Mouse (Mus musculus) gastrocnemius, postnatal 25 days (tissue): Measurements from ENCODE around the gene Ube4a. TPM values are rescaled to one million over a fixed set of nuclear protein-coding genes. Genes with fewer than 3 reads are reported as not detected.

Experiments
- DNase-seq: peaks from one replicate; pipeline ENCODE4 v3.0.0; 2022
- long read RNA-seq, 2 experiments: library from polyadenylated mRNA; stranded (forward); transcript quantifications; one replicate each; pipeline ENCODE4 v2.0.0; 2021
- total RNA-seq, 2 experiments: library from RNA; stranded (reverse); gene quantifications; 1 replicate in 1 of 2; 2 replicates in 1 of 2; pipeline ENCODE4 v1.2.3; 2021

Gene Ube4a
- total RNA-seq: 10 to 100 TPM; 32.9 to 35.5 TPM
- long read RNA-seq, experiment 1, partial matches to known transcripts: 0 of 2 reads
- long read RNA-seq, experiment 1, other reads (novel, unspliced or antisense): 2 of 2 reads
- long read RNA-seq, experiment 2, partial matches to known transcripts: 3 of 8 reads
- long read RNA-seq, experiment 2, other reads (novel, unspliced or antisense): 5 of 8 reads

GRCm38 (mm10) chr9:44965126-44965832, at the start of gene Ube4a:
TSS of gene Ube4a (minus strand) at chr9:44965600.
- peak; percentile 97 for DNase-seq

- no peak for DNase-seq
Observed at GRCm38 (mm10) chr9:45014879-45015278, 49.5 kb upstream of the Ube4a start.

GRCm38 (mm10) chr9:45011291-45011690, 45.9 kb upstream of the Ube4a start:
- no peak for DNase-seq

- DNase-seq: no peak
Observed at GRCm38 (mm10) chr9:45010461-45010860, 45.1 kb upstream of the Ube4a start.

- DNase-seq: no peak
Observed at GRCm38 (mm10) chr9:45009180-45010078, 44.0 kb upstream of the Ube4a start, which contains the start of gene Cd3e. TSS of gene Cd3e (minus strand) at chr9:45009627.

DNA sequence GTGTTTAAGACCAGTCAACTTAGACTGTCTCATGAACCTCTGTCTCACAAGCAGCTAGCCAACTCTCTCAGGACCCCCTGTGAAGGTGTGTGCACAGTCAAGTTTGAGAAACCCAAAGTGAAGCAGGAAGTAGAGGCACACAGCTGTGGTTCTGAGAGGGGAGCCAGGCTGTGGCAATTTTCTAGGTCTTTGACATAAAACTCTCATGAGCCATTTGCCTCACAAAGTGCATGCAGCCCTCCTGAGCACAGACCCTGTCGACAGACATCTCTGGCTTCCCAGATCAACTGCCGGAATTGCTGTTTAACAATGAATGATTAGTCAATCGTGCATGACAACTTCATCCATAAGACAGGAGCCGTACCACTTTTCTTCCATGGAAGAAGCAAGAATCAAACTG, 42.9 kb upstream of the Ube4a start:
- DNase-seq: no peak

DNA sequence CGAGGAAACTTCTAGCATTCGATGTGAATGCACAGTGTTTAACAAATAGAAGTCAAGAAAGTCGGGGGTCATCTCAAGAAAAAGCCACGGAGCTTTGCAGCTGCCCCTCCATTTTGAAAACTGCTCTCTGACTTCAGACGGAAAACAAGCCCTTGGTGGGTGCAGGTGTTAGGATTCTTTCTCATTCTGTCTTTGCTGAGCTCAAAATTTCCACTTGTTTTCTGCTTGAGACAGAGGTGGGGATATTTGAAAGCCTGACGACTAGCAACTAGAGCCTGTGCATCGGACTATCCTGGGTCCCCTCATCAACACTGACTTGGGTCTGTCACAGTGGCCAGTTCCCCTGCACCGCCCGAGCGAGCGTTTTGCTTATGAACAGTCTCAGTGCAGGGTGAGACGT, 42.0 kb upstream of the Ube4a start:
- no peak for DNase-seq

DNA sequence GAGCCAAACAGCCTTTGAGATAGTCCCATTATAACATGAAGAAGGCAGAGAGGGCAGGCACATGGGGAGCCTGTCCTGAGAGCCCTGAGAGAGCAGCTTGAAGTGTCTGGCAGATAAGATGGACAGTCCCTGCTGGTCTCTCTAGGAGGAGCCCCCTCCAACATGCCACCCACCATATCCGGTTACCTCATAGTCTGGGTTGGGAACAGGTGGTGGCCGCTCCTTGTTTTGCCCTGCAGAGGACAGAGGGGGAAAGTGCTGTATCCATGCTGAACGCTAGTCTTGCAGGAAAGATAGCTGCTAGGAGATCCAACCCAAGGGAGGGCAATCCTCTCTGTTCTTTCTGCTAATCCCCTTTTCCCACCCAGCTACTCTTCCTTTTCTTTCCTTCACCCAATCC, 34.8 kb upstream of the Ube4a start:
- DNase-seq: no peak

- DNase-seq: no peak
Observed at GRCm38 (mm10) chr9:44999776-45000175, 34.4 kb upstream of the Ube4a start.

DNA sequence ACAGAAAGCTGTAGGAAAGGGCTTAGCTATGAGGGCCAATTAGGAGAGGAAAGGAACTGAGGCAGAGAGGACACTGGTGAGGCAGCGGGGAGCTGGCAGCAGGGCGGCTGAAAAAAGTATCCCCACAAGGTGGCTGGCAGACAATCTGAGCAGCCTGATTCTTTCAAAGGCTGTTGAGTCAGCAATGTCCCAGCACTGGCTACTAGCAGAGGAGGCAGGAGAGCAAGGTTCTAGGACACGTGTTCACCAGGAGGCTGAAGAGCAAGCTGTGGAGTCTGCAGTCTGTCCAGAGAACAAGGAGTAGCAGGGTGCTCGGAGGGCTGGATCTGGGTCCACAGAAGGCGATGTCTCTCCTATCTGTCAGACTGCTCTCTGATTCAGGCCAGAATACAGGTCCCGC, 33.8 kb upstream of the Ube4a start:
- DNase-seq: peak; percentile 56

- no peak for DNase-seq
Observed at GRCm38 (mm10) chr9:44998138-44998537, 32.7 kb upstream of the Ube4a start.

DNA sequence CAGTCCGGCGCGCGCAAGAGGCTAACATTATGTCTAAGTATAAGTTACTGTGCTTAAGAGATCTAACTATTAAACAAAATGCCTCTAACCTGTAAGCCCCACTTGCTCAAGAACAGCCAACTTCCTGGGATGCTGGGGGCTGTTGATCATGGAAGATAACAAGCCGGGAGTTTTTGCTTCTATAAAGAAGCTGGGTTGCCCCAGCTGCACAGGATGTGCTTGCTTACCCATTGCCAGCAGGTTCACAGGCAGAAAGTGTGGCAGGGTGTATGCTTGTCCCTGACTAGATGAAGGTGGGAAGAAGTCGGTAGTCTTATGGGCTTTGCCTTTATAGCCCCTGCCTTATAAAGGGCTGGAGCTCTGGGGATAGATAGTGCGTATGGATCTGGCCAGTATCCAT, 31.2 kb upstream of the Ube4a start:
- DNase-seq: no peak

- DNase-seq: no peak
Observed at GRCm38 (mm10) chr9:44994962-44995361, 29.6 kb upstream of the Ube4a start.

GRCm38 (mm10) chr9:44993268-44993667, 27.9 kb upstream of the Ube4a start:
- no peak for DNase-seq

GRCm38 (mm10) chr9:44992271-44992670, 26.9 kb upstream of the Ube4a start:
- DNase-seq: no peak

GRCm38 (mm10) chr9:44991821-44992220, 26.4 kb upstream of the Ube4a start:
- DNase-seq: no peak

GRCm38 (mm10) chr9:44986976-44987375, 21.6 kb upstream of the Ube4a start:
- DNase-seq: no peak

DNA sequence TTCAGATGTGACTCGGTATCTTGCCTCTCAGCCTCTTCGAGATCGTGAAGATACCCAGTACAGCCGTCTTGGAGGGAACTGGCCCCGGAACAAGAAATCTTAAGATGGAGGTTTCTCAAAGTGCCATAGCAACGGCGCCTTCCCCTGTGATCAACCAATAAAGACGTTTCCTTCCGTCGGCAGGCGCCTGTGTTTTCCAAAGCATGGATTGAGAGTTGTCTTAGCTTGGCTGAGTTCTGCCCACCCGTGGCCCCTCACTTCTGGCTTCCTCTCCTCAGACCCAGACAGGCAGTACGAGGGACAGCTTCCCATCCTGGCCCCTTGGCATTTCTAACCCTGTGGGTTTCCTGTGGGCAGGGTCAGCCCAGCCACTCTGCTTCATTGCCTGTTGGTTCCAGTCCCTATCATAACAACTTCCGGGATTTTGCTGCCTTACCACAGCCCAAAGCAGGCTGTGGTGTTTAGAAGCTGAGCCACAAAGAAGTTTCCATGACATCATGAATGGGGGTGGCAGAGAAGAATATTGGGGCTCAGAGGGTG, 20.9 kb upstream of the Ube4a start:
- peak; percentile 31 for DNase-seq

GRCm38 (mm10) chr9:44985721-44986161, 20.3 kb upstream of the Ube4a start:
- no peak for DNase-seq

- no peak for DNase-seq
Observed at GRCm38 (mm10) chr9:44983001-44983400, 17.6 kb upstream of the Ube4a start.

DNA sequence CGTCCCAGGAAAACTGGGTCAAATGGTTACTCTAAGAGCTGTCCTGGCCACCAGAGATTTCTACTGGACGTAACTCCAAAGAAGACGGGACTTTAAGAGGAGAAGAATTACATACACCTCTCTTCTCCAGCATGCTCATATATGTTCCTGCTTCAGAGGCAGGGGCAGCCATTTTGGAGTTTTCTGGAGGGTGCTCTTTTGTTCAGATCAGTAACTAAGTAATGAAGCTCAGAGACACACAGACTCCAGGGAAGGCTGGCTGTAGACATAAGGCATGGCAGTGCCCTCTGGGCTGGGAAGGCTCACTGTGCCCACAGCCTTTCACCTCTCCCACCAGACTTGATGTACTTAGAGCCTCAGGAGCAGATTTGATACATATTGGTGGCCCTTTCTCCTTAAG, 17.1 kb upstream of the Ube4a start:
- no peak for DNase-seq

- DNase-seq: no peak
Observed at GRCm38 (mm10) chr9:44982081-44982480, 16.7 kb upstream of the Ube4a start.

DNA sequence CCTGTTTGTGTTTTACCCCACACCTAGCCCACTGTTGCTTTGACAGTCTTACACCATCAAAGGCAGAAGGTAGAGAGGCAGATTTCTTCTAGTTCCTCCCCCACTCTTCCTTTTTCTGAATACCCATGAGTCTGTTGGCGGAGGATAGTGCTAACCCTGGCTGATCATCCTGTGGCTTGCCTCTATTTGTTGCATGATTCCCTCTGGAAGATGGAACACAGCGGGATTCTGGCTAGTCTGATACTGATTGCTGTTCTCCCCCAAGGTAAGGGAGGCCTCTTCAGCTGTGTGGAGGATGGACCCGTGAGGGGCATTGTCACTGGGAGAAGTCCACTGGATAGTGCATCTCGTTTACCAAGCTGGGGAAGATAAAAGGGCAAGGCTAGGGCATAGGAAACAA, 16.3 kb upstream of the Ube4a start, which contains the start of gene Cd3d:
Gene Cd3d (plus strand): TSS at position 111 of the 400 bp plus-strand sequence.
- DNase-seq: no peak
